Mouse (Mus musculus) lung, embryonic 14.5 days (tissue): Measurements from ENCODE around the gene Pik3cg. TPM values are rescaled to one million over a fixed set of nuclear protein-coding genes. Genes with fewer than 3 reads are reported as not detected.

Source experiments
- ATAC-seq: fragments of 200-750 bp; cut with Nextera tagmentation; 2 replicates; pipeline ENCODE4 v1.8.0; 2017; ENCODE audit warnings: mild to moderate bottlenecking, moderate TSS enrichment, moderate library complexity; ENCODE audit not compliant: insufficient read depth
- DNase-seq: peaks from one replicate; pipeline ENCODE4 v3.0.0-alpha.2; 2015
- H3K27ac ChIP-seq: fragments of 300-500 bp; sonication (generic); 2 replicates; pipeline ENCODE4 v1.5.1; 2014; ENCODE audit warnings: low read depth, mild to moderate bottlenecking, moderate library complexity
- H3K27me3 ChIP-seq: fragments of 300-500 bp; sonication (generic); 2 replicates; pipeline ENCODE4 v1.6.1; 2014; ENCODE audit warnings: low read length, control low read depth; ENCODE audit not compliant: insufficient read depth
- H3K36me3 ChIP-seq: fragments of 300-500 bp; sonication (generic); 2 replicates; pipeline ENCODE4 v1.6.1; 2014; ENCODE audit warnings: control low read depth; ENCODE audit not compliant: insufficient read depth
- H3K4me1 ChIP-seq: fragments of 300-500 bp; sonication (generic); 2 replicates; pipeline ENCODE4 v1.6.1; 2014; ENCODE audit warnings: antibody characterized with exemption, control low read depth; ENCODE audit not compliant: insufficient read depth
- H3K4me2 ChIP-seq: fragments of 300-500 bp; sonication (generic); 2 replicates; pipeline ENCODE4 v1.6.1; 2014; ENCODE audit warnings: mild to moderate bottlenecking
- H3K4me3 ChIP-seq: fragments of 300-500 bp; sonication (generic); 2 replicates; pipeline ENCODE4 v1.5.1; 2014; ENCODE audit warnings: low read depth, low read length
- H3K9ac ChIP-seq: fragments of 300-500 bp; sonication (generic); 2 replicates; pipeline ENCODE4 v1.6.1; 2014
- H3K9me3 ChIP-seq: fragments of 300-500 bp; sonication (generic); 2 replicates; pipeline ENCODE4 v1.6.1; 2016; ENCODE audit warnings: low read depth, low read length, control low read depth
- CTCF ChIP-seq: IDR thresholded peaks from 2 replicates; pipeline ENCODE4 v1.5.1; 2016; ENCODE audit warnings: antibody characterized with exemption, low read depth
- WGBS: fragments of 180-500 bp; shearing (Covaris S2); extraction: QIAGEN DNeasy Blood & Tissue Kit; methylation state at CpG from one replicate; pipeline ENCODE4 v1.1.7; 2014; 5-methylcytosine and 5-hydroxymethylcytosine counted together
- polyA plus RNA-seq: library from polyadenylated mRNA; unstranded; fragments of >200 nt; fragmentation: Nextera tagmentation; extraction: Ambion mirVana; gene quantifications from 2 replicates; pipeline ENCODE4 v1.2.1, GENCODE M21; 2014

The Pik3cg gene
- polyA plus RNA-seq, 1 experiment from 2014 or later: 4.8 TPM

- DNase-seq (no peak), ATAC-seq (no peak)
- Histone ChIP-seq H3K4me3 (no peak overlapping the region), H3K9me3 (no peaks in the 10 kb centered on the region), H3K36me3 (no peaks in the 10 kb centered on the region), H3K9ac (no peak overlapping the region), H3K4me2 (no peak overlapping the region), H3K4me1 (no peaks in the 10 kb centered on the region), H3K27ac (no peak overlapping the region), H3K27me3 (no peaks in the 10 kb centered on the region)
- TF ChIP-seq CTCF: no peak
- 79% methylated on average over 6 of the region's 6 CpGs for WGBS
Measured at GRCm38 (mm10) chr12:32201070-32201585, 7.3 kb downstream of the Pik3cg start.

- H3K36me3 ChIP-seq: no peaks in the 10 kb centered on the region
- H3K4me3 ChIP-seq: no peak overlapping the region
- H3K9me3 ChIP-seq: no peaks in the 10 kb centered on the region
- no peak overlapping the region for H3K4me2 ChIP-seq
- no peak for TF ChIP-seq CTCF
- no peak overlapping the region for H3K27ac ChIP-seq
- no peak for ATAC-seq
- WGBS: 84% methylated on average over 16 of the region's 16 CpGs
- DNase-seq: no peak
- H3K27me3 ChIP-seq: no peaks in the 10 kb centered on the region
- no peak overlapping the region for H3K9ac ChIP-seq
- no peaks in the 10 kb centered on the region for H3K4me1 ChIP-seq
Measured at GRCm38 (mm10) chr12:32200387-32201069, 7.9 kb downstream of the Pik3cg start.

GRCm38 (mm10) chr12:32199422-32199821 is 9.0 kb downstream of the Pik3cg start:
- Histone ChIP-seq H3K36me3 (no peaks in the 10 kb centered on the region), H3K4me1 (no peaks in the 10 kb centered on the region), H3K9me3 (no peaks in the 10 kb centered on the region), H3K27ac (no peak overlapping the region), H3K27me3 (no peaks in the 10 kb centered on the region), H3K4me3 (no peak overlapping the region), H3K4me2 (no peak overlapping the region), H3K9ac (no peak overlapping the region)
- no peak for TF ChIP-seq CTCF
- WGBS: 82% methylated on average over 4 of the region's 4 CpGs
- ATAC-seq: no peak
- no peak for DNase-seq

GRCm38 (mm10) chr12:32198025-32198424 is 10.4 kb downstream of the Pik3cg start:
- Histone ChIP-seq H3K4me3 (no peak overlapping the region), H3K27ac (no peak overlapping the region), H3K9ac (no peak overlapping the region), H3K9me3 (no peaks in the 10 kb centered on the region), H3K27me3 (no peaks in the 10 kb centered on the region), H3K36me3 (no peaks in the 10 kb centered on the region), H3K4me2 (no peak overlapping the region), H3K4me1 (no peaks in the 10 kb centered on the region)
- WGBS: 68% methylated on average over 4 of the region's 4 CpGs
- ATAC-seq (no peak), DNase-seq (no peak)
- no peak for TF ChIP-seq CTCF

- Histone ChIP-seq H3K4me2 (no peak overlapping the region), H3K9me3 (no peaks in the 10 kb centered on the region), H3K4me3 (no peak overlapping the region), H3K36me3 (no peaks in the 10 kb centered on the region), H3K27me3 (no peaks in the 10 kb centered on the region), H3K27ac (no peak overlapping the region), H3K4me1 (no peaks in the 10 kb centered on the region), H3K9ac (no peak overlapping the region)
- ATAC-seq (no peak), DNase-seq (no peak)
- TF ChIP-seq CTCF: no peak
- 74% methylated on average over 4 of the region's 4 CpGs for WGBS
Measured at GRCm38 (mm10) chr12:32195000-32195399, 13.5 kb downstream of the Pik3cg start.

GRCm38 (mm10) chr12:32194358-32194757 is 14.1 kb downstream of the Pik3cg start:
- no peak for ATAC-seq
- no peak overlapping the region for H3K27ac ChIP-seq
- no peaks in the 10 kb centered on the region for H3K4me1 ChIP-seq
- no peak overlapping the region for H3K4me2 ChIP-seq
- no peak for DNase-seq
- no peaks in the 10 kb centered on the region for H3K36me3 ChIP-seq
- no peaks in the 10 kb centered on the region for H3K27me3 ChIP-seq
- no peaks in the 10 kb centered on the region for H3K9me3 ChIP-seq
- 60% methylated on average over 1 of the region's 1 CpGs for WGBS
- H3K4me3 ChIP-seq: no peak overlapping the region
- no peak overlapping the region for H3K9ac ChIP-seq
- no peak for TF ChIP-seq CTCF

GRCm38 (mm10) chr12:32190927-32191326 is 17.5 kb downstream of the Pik3cg start:
- Histone ChIP-seq H3K4me2 (no peak overlapping the region), H3K36me3 (no peaks in the 10 kb centered on the region), H3K9ac (no peak overlapping the region), H3K4me1 (no peaks in the 10 kb centered on the region), H3K27ac (no peak overlapping the region), H3K9me3 (no peaks in the 10 kb centered on the region), H3K27me3 (no peaks in the 10 kb centered on the region), H3K4me3 (no peak overlapping the region)
- WGBS: 65% methylated on average over 4 of the region's 4 CpGs
- TF ChIP-seq CTCF: no peak
- no peak for ATAC-seq
- DNase-seq: no peak
